Mouse (Mus musculus): ENCODE results near the gene Baiap2l2.

Baiap2l2 gene

DNA sequence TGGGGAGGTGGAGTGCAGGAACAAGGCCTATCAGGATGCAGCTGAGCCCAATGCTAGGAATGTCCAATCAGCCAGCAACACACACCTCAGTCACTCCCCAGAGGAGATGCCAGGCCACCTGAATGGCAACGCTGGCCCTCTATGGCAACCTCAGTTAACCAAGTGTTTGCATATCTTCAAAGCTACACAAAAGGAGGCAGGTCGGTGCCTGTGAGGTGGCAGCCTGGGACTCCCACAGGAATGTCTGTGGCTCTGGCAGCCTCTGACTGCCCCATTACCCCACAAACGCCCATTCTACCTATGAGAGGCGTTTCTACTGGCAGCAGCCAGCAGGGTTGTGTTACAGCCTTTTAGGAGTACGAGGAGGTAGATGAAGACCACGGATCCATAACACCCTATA, 13.2 kb upstream of the Baiap2l2 start:
- no peak for DNase-seq

DNA sequence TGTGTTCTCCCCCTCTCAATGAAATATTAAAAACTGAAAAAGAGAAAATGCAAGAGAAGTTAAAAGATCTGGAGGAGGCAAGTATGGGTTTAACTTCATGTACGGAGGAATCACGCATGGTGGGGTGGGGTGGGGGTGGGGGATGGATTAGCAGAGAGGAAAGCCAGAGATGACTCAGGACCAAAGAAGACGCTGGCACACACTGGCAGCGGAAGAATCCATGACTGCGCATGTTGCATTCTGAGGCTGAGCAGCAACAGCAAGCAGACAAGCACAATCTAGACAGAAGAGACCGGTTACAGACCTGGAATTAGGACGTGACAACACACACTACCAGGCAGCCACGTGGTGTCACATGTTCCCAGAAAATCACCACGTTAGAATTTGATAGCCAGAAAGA, 7.4 kb upstream of the Baiap2l2 start:
- DNase-seq = no peak

- DNase-seq = no peak
Measured at GRCm38 (mm10) chr15:79290340-79290739, 5.0 kb upstream of the Baiap2l2 start.

DNA sequence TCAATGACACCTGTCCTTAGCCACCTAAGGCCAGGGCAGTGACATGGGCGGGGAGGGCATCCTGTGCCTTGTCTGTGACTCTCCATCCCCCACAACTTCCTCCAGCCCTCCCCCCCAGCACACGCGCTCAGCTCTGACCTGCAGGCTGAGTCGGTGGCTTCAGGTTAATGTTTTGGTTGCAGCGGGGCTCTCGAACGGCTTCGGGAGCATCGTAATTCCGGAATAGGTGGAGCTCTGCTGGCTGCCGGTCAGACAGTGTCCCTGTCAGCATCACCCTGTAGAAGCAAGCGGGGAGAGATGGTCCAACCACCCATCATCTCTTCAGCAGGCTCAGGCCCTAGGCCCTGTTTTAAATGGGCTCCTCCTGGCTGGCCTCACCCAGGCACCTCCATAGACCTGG, 4.1 kb upstream of the Baiap2l2 start:
- DNase-seq = no peak

DNA sequence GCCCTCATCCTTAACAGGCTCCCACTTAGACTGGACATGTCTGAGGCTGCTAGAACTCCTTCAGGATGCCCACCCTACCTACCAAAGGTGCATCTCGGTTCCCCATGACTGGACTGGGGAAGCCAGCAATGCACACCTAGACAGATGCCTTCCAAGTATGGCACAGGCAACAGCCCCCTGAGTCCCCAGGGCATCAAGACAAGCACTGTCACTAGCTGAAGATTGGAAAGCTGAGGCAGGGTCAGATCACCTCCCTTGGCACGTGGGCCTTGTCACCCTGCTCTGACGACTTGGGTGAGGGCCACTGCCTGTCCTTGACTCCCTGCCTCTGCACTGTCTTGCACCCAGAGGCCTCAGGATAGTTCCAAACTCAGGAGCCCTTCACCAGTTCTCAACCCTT, 3.0 kb upstream of the Baiap2l2 start:
- no peak for DNase-seq

DNA sequence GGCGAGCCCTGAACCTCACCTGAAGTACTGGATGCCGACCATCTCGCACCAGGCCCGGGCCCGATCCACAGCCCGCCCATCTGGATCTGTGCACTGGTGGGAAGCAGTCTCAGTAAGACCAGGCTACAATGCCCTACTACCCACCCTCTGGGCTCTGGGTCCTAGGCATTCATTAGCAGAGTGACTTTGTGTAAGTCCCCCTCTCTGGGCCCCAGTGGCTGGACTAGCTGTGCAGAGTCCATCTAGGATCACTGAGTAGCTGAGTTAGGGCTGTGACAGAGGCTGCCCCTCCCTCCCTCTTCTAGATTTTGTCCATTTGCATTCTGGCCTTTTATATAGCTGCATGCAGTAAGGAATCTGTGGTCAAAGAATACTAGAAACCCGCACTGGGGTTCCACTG, 1.8 kb upstream of the Baiap2l2 start:
- DNase-seq = no peak

GRCm38 (mm10) chr15:79286141-79286540, 804 bp upstream of the Baiap2l2 start:
- DNase-seq = no peak

DNA sequence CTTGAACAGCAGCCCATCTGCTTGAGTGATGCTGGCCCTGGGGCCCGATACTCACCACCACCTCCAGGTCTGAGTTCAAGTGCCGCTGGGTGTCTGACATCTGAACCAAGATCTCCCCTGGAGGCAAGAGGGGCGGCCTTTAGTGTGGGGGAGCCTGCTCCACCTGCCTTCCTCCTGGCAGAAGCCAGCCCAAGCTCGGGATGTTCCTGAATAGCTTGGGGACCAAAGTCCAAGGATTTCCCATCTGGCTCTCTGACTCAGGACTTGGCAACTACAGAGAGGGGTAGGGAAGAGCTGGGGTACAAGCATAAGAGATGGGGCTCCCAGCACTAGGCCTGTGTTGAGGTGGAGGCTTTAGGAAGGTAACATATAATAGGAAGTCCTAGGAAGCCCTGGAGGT, 2.0 kb downstream of the Baiap2l2 start:
- no peak for DNase-seq

DNA sequence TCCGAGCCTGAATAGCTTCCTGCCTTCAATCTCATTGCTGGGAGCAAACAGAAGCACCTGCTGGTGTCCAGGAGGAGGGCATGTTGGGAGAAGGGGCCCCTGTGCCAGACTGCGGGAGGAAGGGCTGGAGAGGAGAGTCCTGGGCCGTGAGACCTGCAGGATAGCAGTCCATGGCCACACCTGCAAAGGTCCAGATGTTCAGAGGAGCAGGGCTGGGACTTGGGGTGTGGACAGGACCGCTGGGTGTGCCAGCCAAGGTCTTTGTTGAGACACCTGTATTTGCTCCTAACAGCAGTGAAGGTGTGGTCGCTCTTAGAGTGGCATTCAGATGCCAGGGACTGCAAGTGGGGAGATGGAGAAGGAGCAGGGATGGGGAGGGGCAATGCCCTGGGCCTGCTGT, 2.9 kb downstream of the Baiap2l2 start:
- no peak for DNase-seq

DNA sequence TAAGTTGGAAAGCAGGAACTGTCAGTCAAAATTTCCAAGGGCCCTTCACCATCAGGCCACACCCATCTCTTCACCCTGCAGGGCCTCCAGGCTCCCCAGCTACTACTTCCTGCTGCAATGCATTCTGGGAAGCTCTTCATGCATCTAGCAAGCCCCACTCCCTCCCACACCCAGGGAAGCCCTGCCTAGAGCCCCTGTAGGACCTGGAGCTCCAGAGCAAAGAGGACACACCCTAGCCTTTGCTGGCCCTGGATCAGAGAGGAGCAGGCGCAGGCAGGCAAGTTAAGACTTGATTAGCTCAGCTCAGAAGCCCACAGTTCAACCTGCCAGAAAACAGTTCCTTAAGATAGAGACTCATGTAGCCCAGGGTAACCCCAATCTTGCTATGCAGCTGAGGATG, 3.9 kb downstream of the Baiap2l2 start:
- DNase-seq = no peak

DNA sequence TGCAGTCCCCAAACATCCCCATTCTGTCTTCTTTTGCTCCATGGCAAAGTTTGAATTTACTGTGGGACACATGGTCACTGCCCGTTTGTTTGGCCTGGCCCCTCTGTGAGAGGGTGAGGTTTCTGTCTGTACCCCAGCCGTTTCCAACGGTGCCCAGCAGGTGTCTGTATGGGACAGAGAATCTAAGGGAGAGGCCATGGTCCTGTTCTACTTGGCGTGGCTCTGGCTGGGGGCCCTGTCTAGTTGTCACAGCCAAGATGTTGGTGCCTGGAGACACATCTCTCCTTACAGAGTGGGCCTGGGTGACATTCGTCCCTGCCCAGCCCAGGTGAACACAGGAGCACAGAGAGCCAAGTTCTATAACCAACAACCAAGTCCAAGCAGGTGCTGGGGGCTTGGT, 4.5 kb downstream of the Baiap2l2 start:
- DNase-seq = no peak

- no peak for DNase-seq
Measured at GRCm38 (mm10) chr15:79280209-79280608, 5.1 kb downstream of the Baiap2l2 start.

GRCm38 (mm10) chr15:79277728-79278127, 7.6 kb downstream of the Baiap2l2 start:
- DNase-seq = no peak

DNA sequence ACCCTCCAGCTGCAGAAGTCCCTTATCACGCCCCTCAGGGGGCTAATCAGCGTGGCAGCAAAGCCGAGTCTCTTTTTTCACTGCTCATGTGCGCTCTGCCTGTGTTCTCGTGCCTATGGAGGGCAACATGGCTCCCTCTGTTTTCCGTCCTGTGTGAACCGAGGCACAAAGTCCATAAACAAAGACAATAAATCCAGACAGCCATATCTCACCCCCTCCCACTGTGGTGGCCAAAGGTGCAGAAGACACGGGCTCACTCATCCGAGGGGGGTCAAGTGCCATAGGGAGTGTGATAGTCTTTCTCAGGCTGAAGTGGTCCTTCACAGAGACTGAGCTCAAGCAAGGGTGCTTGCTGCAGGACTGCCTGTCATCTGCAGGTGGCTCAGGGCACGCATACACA, 12.3 kb downstream of the Baiap2l2 start:
- no peak for DNase-seq

- DNase-seq = no peak
Measured at GRCm38 (mm10) chr15:79271124-79271746, 14.1 kb downstream of the Baiap2l2 start.

DNA sequence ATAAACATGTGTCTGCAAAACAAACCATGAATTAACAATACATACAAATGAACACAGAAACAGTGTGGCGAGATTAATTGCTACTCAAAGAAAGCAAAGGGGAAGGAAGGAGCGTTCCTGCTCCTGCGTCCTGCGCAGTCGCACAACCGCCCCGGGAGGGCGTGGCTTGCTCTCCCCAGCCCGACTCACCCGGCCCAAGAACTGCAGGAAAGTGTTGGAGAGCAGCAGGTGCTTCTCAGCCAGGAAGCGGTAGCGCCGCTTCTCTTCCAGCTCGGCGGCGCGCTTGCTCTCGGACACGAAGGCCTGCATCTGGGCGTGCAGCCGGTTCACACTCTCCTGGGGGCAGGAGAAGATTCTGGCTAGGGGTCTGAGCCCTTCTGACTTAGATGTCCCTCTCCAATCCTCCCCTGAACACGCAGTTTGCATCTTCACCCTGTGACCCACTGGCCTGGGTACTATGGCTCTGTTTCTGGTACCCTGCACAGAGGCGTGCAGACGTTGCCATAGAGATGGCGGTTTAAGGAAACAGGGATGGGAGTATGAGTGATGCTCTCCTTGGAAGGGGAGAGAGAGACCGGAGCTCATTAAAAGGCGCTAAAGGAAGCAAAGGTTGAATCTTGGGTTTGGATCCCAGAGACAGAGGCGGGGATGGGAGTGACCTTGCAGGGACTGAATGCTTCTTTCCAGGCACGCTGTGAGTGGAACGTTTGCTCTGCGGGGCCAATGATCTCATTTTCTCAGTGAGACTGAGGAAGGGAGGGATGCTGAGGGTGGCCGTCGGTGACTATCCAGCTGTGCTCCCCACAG, 14.8 kb downstream of the Baiap2l2 start:
- no peak for DNase-seq

DNA sequence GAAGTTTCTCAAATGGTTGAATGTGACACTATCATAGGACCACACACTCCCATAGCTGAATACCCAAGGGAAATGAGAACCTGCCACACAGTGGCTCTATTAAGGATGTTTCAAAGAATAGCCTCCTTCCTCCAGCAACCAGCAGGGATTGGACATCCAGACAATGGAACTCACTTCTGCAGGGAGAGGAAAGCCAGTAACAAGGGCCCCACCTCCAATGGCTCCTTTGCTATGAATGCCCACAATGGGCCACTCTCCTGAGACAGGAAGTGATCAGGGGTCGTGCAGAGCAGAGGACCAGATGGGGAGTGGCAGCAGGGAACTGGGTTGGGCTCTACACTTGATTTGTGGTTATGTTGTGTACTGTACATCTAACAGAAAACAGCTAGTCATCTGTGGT, 16.8 kb downstream of the Baiap2l2 start:
- no peak for DNase-seq

GRCm38 (mm10) chr15:79265384-79265783, 20.0 kb downstream of the Baiap2l2 start:
- no peak for DNase-seq

DNA sequence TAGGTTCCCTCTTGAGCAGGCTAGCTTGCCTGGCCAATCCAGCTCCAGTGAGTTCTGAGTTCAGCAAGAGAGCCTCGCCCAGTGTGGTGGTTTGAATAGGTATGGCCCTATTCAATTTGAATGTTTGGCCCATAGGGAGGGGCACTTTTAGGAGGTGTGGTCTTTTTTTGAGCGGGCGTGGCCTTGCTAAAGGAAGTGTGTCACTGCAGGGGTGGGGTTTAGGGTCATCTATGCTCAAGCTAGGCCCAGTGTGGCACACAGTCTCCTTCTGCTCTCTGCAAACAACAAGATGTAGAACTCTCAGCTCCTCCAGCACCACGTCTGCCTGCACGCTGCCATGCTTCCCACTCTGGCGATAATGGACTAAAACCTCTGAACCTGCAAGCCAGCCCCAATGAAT, 21.6 kb downstream of the Baiap2l2 start:
- DNase-seq = no peak

- DNase-seq = no peak
Measured at GRCm38 (mm10) chr15:79262786-79263309, 22.5 kb downstream of the Baiap2l2 start.

GRCm38 (mm10) chr15:79262375-79262774, 23.0 kb downstream of the Baiap2l2 start:
- no peak for DNase-seq

DNA sequence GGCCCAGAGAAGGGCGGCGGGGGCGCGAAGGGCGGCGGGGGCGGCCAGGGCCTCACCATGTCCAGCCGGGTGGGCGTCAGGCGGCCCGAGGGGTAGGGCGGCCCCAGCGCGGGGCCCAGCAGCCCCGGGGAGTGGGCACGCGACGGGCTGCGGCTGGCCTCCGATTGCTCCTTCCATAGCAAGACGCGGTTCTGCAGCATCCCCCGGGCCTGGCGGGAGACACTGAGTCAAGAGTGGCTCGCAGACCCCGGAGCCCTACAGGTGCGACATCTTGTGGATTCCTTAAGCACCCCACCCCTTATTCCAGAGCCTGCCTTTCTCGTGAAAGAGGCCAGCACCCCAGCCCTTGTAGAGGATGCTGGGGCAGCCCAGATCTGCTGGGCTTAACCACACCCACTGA, 23.6 kb downstream of the Baiap2l2 start:
- DNase-seq = no peak

DNA sequence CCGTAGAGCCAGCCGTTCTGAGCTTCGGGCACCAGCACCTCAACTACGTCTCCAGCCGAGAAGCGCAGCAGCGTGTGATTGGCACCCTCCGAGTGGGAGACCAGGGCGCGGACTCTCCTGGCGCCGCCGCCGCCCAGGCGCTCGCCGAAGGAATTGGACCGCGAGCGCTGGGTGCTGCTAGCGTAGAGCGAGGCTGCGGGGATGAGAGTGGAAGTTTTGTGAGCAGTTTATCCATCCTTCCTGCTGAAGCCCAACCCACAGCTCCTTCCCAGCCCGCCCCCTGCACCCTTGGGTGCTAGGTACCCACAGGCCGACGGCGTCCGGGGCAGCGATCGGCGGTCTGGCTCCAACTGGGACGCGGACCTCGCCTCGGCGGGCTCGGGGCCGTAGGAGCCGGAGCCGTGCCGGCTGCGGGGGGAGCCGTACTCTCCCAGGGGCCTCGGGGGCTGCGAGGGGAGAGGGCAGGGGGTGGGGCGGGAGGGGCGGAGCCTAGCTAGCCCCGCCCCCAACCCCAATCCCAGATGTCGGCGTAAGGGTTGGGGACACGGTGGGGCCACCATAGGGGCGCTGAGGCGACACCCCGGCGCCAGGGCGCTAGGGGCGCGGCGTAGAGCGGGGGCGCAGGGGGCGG, 24.1 kb downstream of the Baiap2l2 start:
- no peak for DNase-seq

DNA sequence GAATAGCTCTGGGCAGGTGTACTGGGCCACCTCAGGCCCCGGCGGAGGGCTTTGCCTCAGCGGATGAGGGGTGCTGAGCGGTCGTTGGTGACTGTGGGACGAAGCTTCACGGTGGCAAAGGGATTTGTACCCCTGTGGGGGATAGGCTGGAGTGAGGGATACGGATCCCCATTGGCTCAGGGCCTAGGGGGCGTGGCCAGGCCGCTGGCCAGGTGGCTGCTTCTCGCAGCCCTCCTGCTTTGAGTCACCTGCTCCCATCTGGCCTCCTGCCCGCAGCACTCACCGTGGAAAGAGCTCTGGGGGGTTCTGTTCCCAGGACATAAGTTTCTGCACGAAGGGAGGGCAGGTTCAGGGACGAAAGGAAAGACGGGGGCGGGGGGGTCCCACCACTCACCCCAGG, 26.8 kb downstream of the Baiap2l2 start:
- no peak for DNase-seq

All from cerebellum, adult 8-10 months (tissue).